Mouse (Mus musculus) myocyte (in vitro differentiated cells): ENCODE data around the gene Ssna1. TPM values are rescaled to one million over a fixed set of nuclear protein-coding genes. Genes with fewer than 3 reads are reported as not detected.
A peak's percentile ranks its signal among the peaks of the same experiment; 100 is the strongest.

Experiments
- H3K27me3 ChIP-seq: one replicate; pipeline ENCODE4 v1.6.1; 2011; ENCODE audit not compliant: control insufficient read depth, insufficient read depth, insufficient read length
- H3K36me3 ChIP-seq: one replicate; pipeline ENCODE4 v1.6.1; 2011; ENCODE audit not compliant: control insufficient read depth, insufficient read depth
- H3K4me2 ChIP-seq: one replicate; pipeline ENCODE4 v1.6.1; 2011; ENCODE audit warnings: low read depth, control low read depth
- H3K4me3 ChIP-seq: one replicate; pipeline ENCODE4 v1.5.1; 2011; ENCODE audit warnings: mild to moderate bottlenecking, control low read depth, moderate library complexity
- H3K79me2 ChIP-seq: one replicate; pipeline ENCODE4 v1.6.1; 2011; ENCODE audit not compliant: control insufficient read depth, insufficient read depth
- H3ac ChIP-seq: one replicate; pipeline ENCODE4 v1.6.1; 2011; ENCODE audit not compliant: control insufficient read depth, insufficient read length
- CEBPB ChIP-seq: IDR thresholded peaks from 2 replicates; pipeline ENCODE4 v1.6.1; 2011; ENCODE audit warnings: mild to moderate bottlenecking, moderate library complexity; ENCODE audit not compliant: poor library complexity, insufficient read depth, severe bottlenecking
- E2F4 ChIP-seq: IDR thresholded peaks from one replicate; pipeline ENCODE4 v1.6.1; 2011; ENCODE audit warnings: mild to moderate bottlenecking, control low read depth, moderate library complexity; ENCODE audit not compliant: insufficient read depth
- MAX ChIP-seq: IDR thresholded peaks from one replicate; pipeline ENCODE4 v1.6.1; 2011; ENCODE audit warnings: low read depth, mild to moderate bottlenecking, control low read depth
- MYOD1 ChIP-seq, 3 experiments: IDR thresholded peaks; one replicate each; pipeline ENCODE4 v1.6.1; 2011; ENCODE audit warnings: control low read depth in 2 of 3, low read depth in 2 of 3, mild to moderate bottlenecking in 2 of 3, moderate library complexity in 1 of 3; ENCODE audit not compliant: insufficient read length in 2 of 3, control insufficient read depth in 1 of 3
- MYOG ChIP-seq, 3 experiments: IDR thresholded peaks; one replicate each; pipeline ENCODE4 v1.6.1; 2011; ENCODE audit warnings: control low read depth in 2 of 3, low read depth in 2 of 3, mild to moderate bottlenecking in 2 of 3; ENCODE audit not compliant: insufficient read length in 2 of 3, control insufficient read depth in 1 of 3, insufficient read depth in 1 of 3
- POLR2A ChIP-seq: IDR thresholded peaks from one replicate; pipeline ENCODE4 v1.6.1; 2011; ENCODE audit warnings: low read depth, mild to moderate bottlenecking, control low read depth, moderate library complexity; ENCODE audit not compliant: insufficient read length
- POLR2AphosphoS2 ChIP-seq: IDR thresholded peaks from one replicate; pipeline ENCODE4 v1.6.1; 2011; ENCODE audit warnings: low read depth, control low read depth; ENCODE audit not compliant: insufficient read length
- REST ChIP-seq: IDR thresholded peaks from one replicate; pipeline ENCODE4 v1.6.1; 2011; ENCODE audit warnings: mild to moderate bottlenecking, control low read depth, moderate library complexity; ENCODE audit not compliant: insufficient read depth, insufficient read length
- SRF ChIP-seq: IDR thresholded peaks from one replicate; pipeline ENCODE4 v1.6.1; 2011; ENCODE audit warnings: low read depth; ENCODE audit not compliant: control insufficient read depth, insufficient read length
- TCF12 ChIP-seq: IDR thresholded peaks from one replicate; pipeline ENCODE4 v1.6.1; 2011; ENCODE audit warnings: mild to moderate bottlenecking, control low read depth; ENCODE audit not compliant: poor library complexity, insufficient read depth, severe bottlenecking
- TCF3 ChIP-seq: IDR thresholded peaks from one replicate; pipeline ENCODE4 v1.6.1; 2011; ENCODE audit warnings: low read depth, control low read depth; ENCODE audit not compliant: insufficient read length
- USF1 ChIP-seq: IDR thresholded peaks from one replicate; pipeline ENCODE4 v1.6.1; 2011; ENCODE audit warnings: low read depth, mild to moderate bottlenecking, control low read depth, moderate library complexity
- polyA plus RNA-seq: library from polyadenylated mRNA; unstranded; fragments of >200 nt; fragmentation: generic; extraction: Trizol; gene quantifications from one replicate; pipeline ENCODE4 v1.2.1, GENCODE M21; 2012; ENCODE audit warnings: missing spikeins

Ssna1 gene
- polyA plus RNA-seq, 1 experiment: 106 TPM

DNA sequence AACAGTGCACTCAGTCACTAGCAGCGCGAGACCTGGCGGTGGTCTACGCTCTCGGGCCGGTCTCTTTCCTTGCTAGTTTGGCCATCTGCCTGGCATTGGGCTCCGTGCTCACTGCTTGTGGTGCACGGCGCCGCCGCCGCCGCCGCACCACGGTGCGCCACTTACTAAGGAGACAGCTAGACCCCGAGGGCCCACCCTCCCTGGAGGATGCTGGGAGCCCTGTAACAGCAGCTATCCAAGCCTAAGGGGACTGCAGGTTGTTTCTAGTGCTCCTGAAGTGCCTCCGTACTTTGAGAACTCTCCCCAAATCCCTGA lies 18.5 kb upstream of the Ssna1 start:
- Histone ChIP-seq H3K27me3 (peaks cover 50% of the 10 kb centered on the region), H3ac (no peak overlapping the region), H3K4me2 (peak overlapping the region; percentile 93), H3K4me3 (no peak overlapping the region), H3K36me3 (peaks cover 2% of the 10 kb centered on the region), H3K79me2 (no peaks in the 10 kb centered on the region)
- no peak for TF ChIP-seq TCF3
- no peak for TF ChIP-seq SRF
- TF ChIP-seq USF1: no peak
- TF ChIP-seq CEBPB: no peak
- TF ChIP-seq POLR2AphosphoS2: no peak
- no peak for TF ChIP-seq MYOG (IDR thresholded peaks at IDR 0.05; ENCODE audit: control insufficient read depth in 1 of 3, insufficient read depth in 1 of 3, insufficient read length in 2 of 3, low read depth in 2 of 3)

DNA sequence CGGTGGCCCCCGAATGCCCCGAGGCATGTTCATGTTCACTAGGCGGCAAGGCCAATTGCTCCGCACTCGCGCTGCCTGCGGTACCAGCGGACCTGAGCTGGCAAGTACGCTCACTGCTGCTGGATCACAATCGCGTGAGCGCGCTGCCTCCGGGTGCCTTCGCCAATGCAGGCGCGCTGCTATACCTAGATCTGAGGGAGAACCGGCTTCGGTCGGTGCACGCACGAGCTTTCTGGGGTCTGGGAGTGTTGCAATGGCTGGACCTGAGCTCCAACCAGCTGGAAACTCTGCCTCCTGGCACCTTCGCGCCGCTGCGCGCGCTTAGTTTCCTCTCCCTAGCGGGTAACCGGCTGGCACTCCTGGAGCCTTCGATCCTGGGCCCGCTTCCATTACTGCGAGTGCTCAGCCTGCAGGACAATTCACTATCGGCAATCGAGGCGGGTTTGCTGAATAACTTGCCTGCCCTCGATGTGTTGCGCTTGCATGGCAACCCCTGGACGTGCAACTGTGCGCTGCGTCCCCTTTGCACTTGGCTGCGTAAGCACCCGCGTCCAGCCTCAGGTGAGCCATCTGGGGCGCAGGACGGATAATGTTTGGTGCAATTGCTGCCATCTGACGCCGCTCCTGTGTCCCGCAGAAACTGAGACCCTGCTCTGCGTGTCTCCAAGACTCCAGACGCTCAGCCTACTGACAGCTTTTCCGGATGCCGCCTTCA lies 18.0 kb upstream of the Ssna1 start:
- H3K36me3 ChIP-seq: peaks cover 5% of the 10 kb centered on the region
- TF ChIP-seq SRF: no peak
- TF ChIP-seq POLR2A: no peak
- no peak for TF ChIP-seq CEBPB
- no peak for TF ChIP-seq POLR2AphosphoS2
- TF ChIP-seq MYOG (IDR thresholded peaks at IDR 0.05; ENCODE audit: control insufficient read depth in 1 of 3, insufficient read depth in 1 of 3, insufficient read length in 2 of 3, low read depth in 2 of 3): no peak
- TF ChIP-seq E2F4: no peak
- no peak for TF ChIP-seq USF1
- TF ChIP-seq TCF12: no peak
- TF ChIP-seq TCF3: no peak
- no peak for TF ChIP-seq MYOD1 (IDR thresholded peaks at IDR 0.05; ENCODE audit: control insufficient read depth in 1 of 3, insufficient read length in 2 of 3, low read depth in 2 of 3)
- no peak overlapping the region for H3ac ChIP-seq
- peaks cover 45% of the 10 kb centered on the region for H3K27me3 ChIP-seq
- H3K79me2 ChIP-seq: no peaks in the 10 kb centered on the region
- H3K4me3 ChIP-seq: no peak overlapping the region
- H3K4me2 ChIP-seq: peak overlapping the region; percentile 93

DNA sequence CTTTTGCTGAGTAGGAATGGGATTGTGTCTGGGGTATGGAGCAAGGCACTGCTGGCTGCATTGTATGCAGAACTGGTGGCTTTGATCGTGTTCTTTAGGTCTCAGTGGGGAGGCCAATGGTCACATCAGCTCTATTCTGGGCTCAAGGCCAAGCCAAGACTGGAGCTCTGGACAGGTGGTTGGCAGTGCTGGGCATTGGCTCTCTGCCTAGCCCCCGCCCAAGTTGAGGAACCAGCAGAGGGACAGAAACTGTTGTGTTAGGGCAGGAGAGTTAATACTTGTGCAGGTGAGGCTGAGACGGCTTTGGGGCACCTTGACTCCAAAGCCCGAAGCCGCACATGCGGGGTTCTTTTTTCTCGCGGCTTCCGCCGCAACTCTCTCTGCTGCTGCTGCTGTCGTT lies 17.4 kb upstream of the Ssna1 start, which contains the start of gene Lrrc26:
TSS of gene Lrrc26 (plus strand) at position 265 of the 400 bp plus-strand sequence.
- H3K4me3 ChIP-seq: no peak within 1 kb of the TSS
- H3K36me3 ChIP-seq: peaks cover 11% of the 10 kb centered on the region
- no peak within 1 kb of the TSS for H3ac ChIP-seq
- TF ChIP-seq TCF3: peak; percentile 7
- peak in 2 of 3 experiments; percentile 29 to 88 for TF ChIP-seq MYOG (IDR thresholded peaks at IDR 0.05; ENCODE audit: control insufficient read depth in 1 of 3, insufficient read depth in 1 of 3, insufficient read length in 2 of 3, low read depth in 2 of 3)
- peak in 2 of 3 experiments; percentile 71 to 86 for TF ChIP-seq MYOD1 (IDR thresholded peaks at IDR 0.05; ENCODE audit: control insufficient read depth in 1 of 3, insufficient read length in 2 of 3, low read depth in 2 of 3)
- no peak for TF ChIP-seq TCF12
- H3K27me3 ChIP-seq: peaks cover 39% of the 10 kb centered on the region
- H3K79me2 ChIP-seq: no peaks in the 10 kb centered on the region
- peak within 1 kb of the TSS; percentile 93 for H3K4me2 ChIP-seq

- Histone ChIP-seq H3ac (no peak overlapping the region), H3K36me3 (peaks cover 18% of the 10 kb centered on the region), H3K4me3 (no peak overlapping the region), H3K79me2 (no peaks in the 10 kb centered on the region), H3K27me3 (peaks cover 31% of the 10 kb centered on the region), H3K4me2 (peak overlapping the region; percentile 93)
- TF ChIP-seq POLR2A (no peak), SRF (no peak), MAX (no peak), MYOG (IDR thresholded peaks at IDR 0.05; ENCODE audit: control insufficient read depth in 1 of 3, insufficient read depth in 1 of 3, insufficient read length in 2 of 3, low read depth in 2 of 3) (no peak)
Observed at GRCm38 (mm10) chr2:25288734-25289345, 16.6 kb upstream of the Ssna1 start.

GRCm38 (mm10) chr2:25287927-25288649 lies 15.8 kb upstream of the Ssna1 start, which contains the start of gene Tmem210:
TSS of gene Tmem210 (plus strand) at chr2:25288145.
- H3K27me3 ChIP-seq: peaks cover 27% of the 10 kb centered on the region
- TF ChIP-seq MYOG (IDR thresholded peaks at IDR 0.05; ENCODE audit: control insufficient read depth in 1 of 3, insufficient read depth in 1 of 3, insufficient read length in 2 of 3, low read depth in 2 of 3) (no peak), REST (no peak), MYOD1 (IDR thresholded peaks at IDR 0.05; ENCODE audit: control insufficient read depth in 1 of 3, insufficient read length in 2 of 3, low read depth in 2 of 3) (no peak), E2F4 (no peak), TCF3 (no peak), TCF12 (no peak), MAX (no peak), POLR2AphosphoS2 (no peak), POLR2A (no peak), USF1 (no peak), SRF (no peak), CEBPB (no peak)
- H3K79me2 ChIP-seq: no peaks in the 10 kb centered on the region
- peak within 1 kb of the TSS; percentile 93 for H3K4me2 ChIP-seq
- no peak within 1 kb of the TSS for H3ac ChIP-seq
- H3K36me3 ChIP-seq: peaks cover 18% of the 10 kb centered on the region
- no peak within 1 kb of the TSS for H3K4me3 ChIP-seq
